Mouse (Mus musculus) forebrain, embryonic 11.5 days (tissue): Measurements from ENCODE around the gene Zmat5. TPM values are rescaled to one million over a fixed set of nuclear protein-coding genes. Genes with fewer than 3 reads are reported as not detected.
A peak's percentile ranks its signal among the peaks of the same experiment; 100 is the strongest.

Experiments used
- ATAC-seq: fragments of 200-750 bp; cut with Nextera tagmentation; replicated peaks from 2 replicates; pipeline ENCODE4 v1.8.0; 2017; ENCODE audit warnings: moderate TSS enrichment; ENCODE audit not compliant: low FRiP score
- DNase-seq: peaks from one replicate; pipeline ENCODE4 v3.0.0-alpha.2; 2017; ENCODE audit warnings: low spot score
- H3K27ac ChIP-seq: fragments of 300-500 bp; sonication (generic); 2 replicates; pipeline ENCODE4 v1.5.1; 2014; ENCODE audit warnings: low read depth, low read length
- H3K27me3 ChIP-seq: fragments of 300-500 bp; sonication (generic); 2 replicates; pipeline ENCODE4 v1.6.1; 2014; ENCODE audit warnings: mild to moderate bottlenecking, low read length, mixed read lengths; ENCODE audit not compliant: control insufficient read depth, insufficient read depth
- H3K36me3 ChIP-seq: fragments of 300-500 bp; sonication (generic); 2 replicates; pipeline ENCODE4 v1.6.1; 2014; ENCODE audit warnings: mild to moderate bottlenecking, low read length, moderate library complexity, mixed read lengths; ENCODE audit not compliant: control insufficient read depth, insufficient read depth
- H3K4me1 ChIP-seq: fragments of 300-500 bp; sonication (generic); replicated peaks from 2 replicates; pipeline ENCODE4 v1.6.1; 2014; ENCODE audit warnings: low read length, mixed read lengths; ENCODE audit not compliant: control insufficient read depth, insufficient read depth
- H3K4me2 ChIP-seq: fragments of 300-500 bp; sonication (generic); 2 replicates; pipeline ENCODE4 v1.6.1; 2014; ENCODE audit warnings: low read depth, mild to moderate bottlenecking, low read length, moderate library complexity, mixed read lengths; ENCODE audit not compliant: severe bottlenecking
- H3K4me3 ChIP-seq: fragments of 300-500 bp; sonication (generic); 2 replicates; pipeline ENCODE4 v1.5.1; 2014; ENCODE audit warnings: low read depth, low read length
- H3K9ac ChIP-seq: fragments of 300-500 bp; sonication (generic); 2 replicates; pipeline ENCODE4 v1.6.1; 2014; ENCODE audit warnings: low read length
- H3K9me3 ChIP-seq: fragments of 300-500 bp; sonication (generic); 2 replicates; pipeline ENCODE4 v1.6.1; 2016; ENCODE audit warnings: low read length, mixed read lengths; ENCODE audit not compliant: control insufficient read depth
- WGBS: fragments of 180-500 bp; shearing (Covaris S2); extraction: QIAGEN DNeasy Blood & Tissue Kit; methylation state at CpG from one replicate; pipeline ENCODE4 v1.1.7; 2014; 5-methylcytosine and 5-hydroxymethylcytosine counted together
- polyA plus RNA-seq: library from polyadenylated mRNA; unstranded; fragments of >200 nt; fragmentation: Nextera tagmentation; extraction: Ambion mirVana; gene quantifications from 2 replicates; pipeline ENCODE4 v1.2.1, GENCODE M21; 2014

The Zmat5 gene
- polyA plus RNA-seq, 1 experiment from 2014 or later, result 70.9 TPM

GRCm38 (mm10) chr11:4760438-4760837 is 56.0 kb downstream of the Zmat5 start:
- Histone ChIP-seq H3K27me3 (no peaks in the 10 kb centered on the region), H3K4me2 (no peak overlapping the region), H3K36me3 (no peaks in the 10 kb centered on the region; the same call in 1 of the 2 replicates), H3K4me1 (peaks cover 2% of the 10 kb centered on the region), H3K27ac (no peak overlapping the region), H3K9ac (no peak overlapping the region), H3K9me3 (no peaks in the 10 kb centered on the region), H3K4me3 (no peak overlapping the region)
- 43% methylated on average over 4 of the region's 4 CpGs for WGBS
- DNase-seq (no peak), ATAC-seq (no peak)

- no peaks in the 10 kb centered on the region for H3K27me3 ChIP-seq
- no peak overlapping the region for H3K4me2 ChIP-seq
- H3K4me1 ChIP-seq, result peaks cover 2% of the 10 kb centered on the region
- WGBS, result 7% methylated on average over 6 of the region's 6 CpGs
- no peak for DNase-seq
- no peaks in the 10 kb centered on the region; the same call in 1 of the 2 replicates for H3K36me3 ChIP-seq
- peak overlapping the region; percentile 39 for H3K27ac ChIP-seq
- no peaks in the 10 kb centered on the region for H3K9me3 ChIP-seq
- no peak overlapping the region; the same call in 1 of the 2 replicates for H3K9ac ChIP-seq
- no peak for ATAC-seq
- H3K4me3 ChIP-seq, result no peak overlapping the region
These were observed 57.5 kb downstream of the Zmat5 start for GRCm38 (mm10) chr11:4761991-4762390.

GRCm38 (mm10) chr11:4762511-4762910 is 58.0 kb downstream of the Zmat5 start:
- peaks cover 2% of the 10 kb centered on the region for H3K4me1 ChIP-seq
- no peak overlapping the region for H3K4me3 ChIP-seq
- ATAC-seq, result no peak
- no peak overlapping the region for H3K4me2 ChIP-seq
- no peak overlapping the region; the same call in 1 of the 2 replicates for H3K27ac ChIP-seq
- H3K9me3 ChIP-seq, result no peaks in the 10 kb centered on the region
- no peak for DNase-seq
- WGBS, result 16% methylated on average over 2 of the region's 2 CpGs
- no peaks in the 10 kb centered on the region for H3K27me3 ChIP-seq
- H3K9ac ChIP-seq, result no peak overlapping the region
- no peaks in the 10 kb centered on the region; the same call in 1 of the 2 replicates for H3K36me3 ChIP-seq

- Histone ChIP-seq H3K36me3 (no peaks in the 10 kb centered on the region; the same call in 1 of the 2 replicates), H3K4me2 (no peak overlapping the region), H3K27ac (no peak overlapping the region), H3K9ac (no peak overlapping the region), H3K4me3 (no peak overlapping the region), H3K27me3 (no peaks in the 10 kb centered on the region), H3K4me1 (peaks cover 2% of the 10 kb centered on the region), H3K9me3 (no peaks in the 10 kb centered on the region)
- no peak for ATAC-seq
- DNase-seq, result no peak
- WGBS, result 22% methylated on average over 5 of the region's 5 CpGs
These were observed 59.2 kb downstream of the Zmat5 start for GRCm38 (mm10) chr11:4763631-4764030.

- Histone ChIP-seq H3K4me1 (peaks cover 2% of the 10 kb centered on the region), H3K9ac (no peak overlapping the region), H3K9me3 (no peaks in the 10 kb centered on the region), H3K4me3 (no peak overlapping the region), H3K36me3 (no peaks in the 10 kb centered on the region; the same call in 1 of the 2 replicates), H3K4me2 (no peak overlapping the region), H3K27ac (no peak overlapping the region), H3K27me3 (no peaks in the 10 kb centered on the region)
- DNase-seq (no peak), ATAC-seq (no peak)
- 86% methylated on average over 5 of the region's 5 CpGs for WGBS
These were observed 60.0 kb downstream of the Zmat5 start for GRCm38 (mm10) chr11:4764476-4764875.

GRCm38 (mm10) chr11:4768399-4768798 is 63.9 kb downstream of the Zmat5 start:
- Histone ChIP-seq H3K9ac (no peak overlapping the region), H3K9me3 (no peaks in the 10 kb centered on the region), H3K4me1 (no peaks in the 10 kb centered on the region; the same call in 1 of the 2 replicates), H3K36me3 (no peaks in the 10 kb centered on the region; the same call in 1 of the 2 replicates), H3K4me3 (no peak overlapping the region), H3K4me2 (no peak overlapping the region), H3K27me3 (no peaks in the 10 kb centered on the region), H3K27ac (no peak overlapping the region)
- no peak for DNase-seq
- 86% methylated on average over 4 of the region's 4 CpGs for WGBS
- ATAC-seq, result no peak

GRCm38 (mm10) chr11:4769293-4769692 is 64.8 kb downstream of the Zmat5 start:
- Histone ChIP-seq H3K4me1 (no peaks in the 10 kb centered on the region), H3K9ac (no peak overlapping the region), H3K27me3 (no peaks in the 10 kb centered on the region), H3K4me2 (no peak overlapping the region), H3K36me3 (no peaks in the 10 kb centered on the region; the same call in 1 of the 2 replicates), H3K9me3 (no peaks in the 10 kb centered on the region), H3K27ac (no peak overlapping the region), H3K4me3 (no peak overlapping the region)
- WGBS, result 75% methylated on average over 7 of the region's 7 CpGs
- DNase-seq (no peak), ATAC-seq (no peak)

GRCm38 (mm10) chr11:4769881-4770280 is 65.4 kb downstream of the Zmat5 start:
- DNase-seq, result no peak
- H3K4me3 ChIP-seq, result no peak overlapping the region
- no peak for ATAC-seq
- H3K4me1 ChIP-seq, result no peaks in the 10 kb centered on the region
- no peak overlapping the region for H3K27ac ChIP-seq
- no peaks in the 10 kb centered on the region; the same call in 1 of the 2 replicates for H3K36me3 ChIP-seq
- H3K9me3 ChIP-seq, result no peaks in the 10 kb centered on the region
- H3K9ac ChIP-seq, result no peak overlapping the region
- no peaks in the 10 kb centered on the region for H3K27me3 ChIP-seq
- WGBS, result 96% methylated on average over 6 of the region's 6 CpGs
- no peak overlapping the region for H3K4me2 ChIP-seq

GRCm38 (mm10) chr11:4771756-4772155 is 67.3 kb downstream of the Zmat5 start:
- no peak overlapping the region for H3K9ac ChIP-seq
- DNase-seq (no peak), ATAC-seq (no peak)
- no peaks in the 10 kb centered on the region for H3K9me3 ChIP-seq
- H3K36me3 ChIP-seq, result no peaks in the 10 kb centered on the region; the same call in 1 of the 2 replicates
- no peak overlapping the region for H3K4me3 ChIP-seq
- no peaks in the 10 kb centered on the region for H3K27me3 ChIP-seq
- no peak overlapping the region for H3K27ac ChIP-seq
- 54% methylated on average over 7 of the region's 7 CpGs for WGBS
- no peak overlapping the region for H3K4me2 ChIP-seq
- no peaks in the 10 kb centered on the region for H3K4me1 ChIP-seq
